Mouse (Mus musculus) midbrain, embryonic 14.5 days (tissue): ENCODE results near the gene Sec22c. TPM values are rescaled to one million over a fixed set of nuclear protein-coding genes. Genes with fewer than 3 reads are reported as not detected.
A peak's percentile ranks its signal among the peaks of the same experiment; 100 is the strongest.

Experiments
- ATAC-seq: fragments of 200-750 bp; cut with Nextera tagmentation; 2 replicates; pipeline ENCODE4 v1.8.0; 2017; ENCODE audit warnings: moderate number of reproducible peaks, moderate library complexity; ENCODE audit not compliant: low FRiP score, low TSS enrichment
- DNase-seq: peaks from one replicate; pipeline ENCODE4 v3.0.0-alpha.2; 2015
- H3K27ac ChIP-seq: fragments of 300-500 bp; sonication (generic); replicated peaks from 2 replicates; pipeline ENCODE4 v1.5.1; 2014; ENCODE audit warnings: mild to moderate bottlenecking, low read depth, low read length, moderate library complexity
- H3K27me3 ChIP-seq: fragments of 300-500 bp; sonication (generic); 2 replicates; pipeline ENCODE4 v1.6.1; 2014; ENCODE audit warnings: low read length, control low read depth, mixed read lengths; ENCODE audit not compliant: control insufficient read depth, insufficient read depth
- H3K36me3 ChIP-seq: fragments of 300-500 bp; sonication (generic); 2 replicates; pipeline ENCODE4 v1.6.1; 2014; ENCODE audit warnings: low read length, control low read depth; ENCODE audit not compliant: control insufficient read depth, insufficient read depth
- H3K4me1 ChIP-seq: fragments of 300-500 bp; sonication (generic); 2 replicates; pipeline ENCODE4 v1.6.1; 2014; ENCODE audit warnings: mild to moderate bottlenecking, antibody characterized with exemption, low read length, control low read depth; ENCODE audit not compliant: control insufficient read depth, insufficient read depth
- H3K4me2 ChIP-seq: fragments of 300-500 bp; sonication (generic); 2 replicates; pipeline ENCODE4 v1.6.1; 2014; ENCODE audit warnings: mild to moderate bottlenecking, low read length, moderate library complexity
- H3K4me3 ChIP-seq: fragments of 300-500 bp; sonication (generic); replicated peaks from 2 replicates; pipeline ENCODE4 v1.5.1; 2014; ENCODE audit warnings: low read depth, low read length
- H3K9ac ChIP-seq: fragments of 300-500 bp; sonication (generic); replicated peaks from 2 replicates; pipeline ENCODE4 v1.6.1; 2014; ENCODE audit warnings: mild to moderate bottlenecking, low read length, moderate library complexity
- H3K9me3 ChIP-seq: fragments of 300-500 bp; sonication (generic); 2 replicates; pipeline ENCODE4 v1.6.1; 2016; ENCODE audit warnings: low read length, control low read depth, mixed read lengths; ENCODE audit not compliant: control insufficient read depth
- WGBS: fragments of 180-500 bp; shearing (Covaris S2); extraction: QIAGEN DNeasy Blood & Tissue Kit; methylation state at CpG from one replicate; pipeline ENCODE4 v1.1.7; 2014; 5-methylcytosine and 5-hydroxymethylcytosine counted together
- polyA plus RNA-seq: library from polyadenylated mRNA; unstranded; fragments of >200 nt; fragmentation: Nextera tagmentation; extraction: Ambion mirVana; gene quantifications from 2 replicates; pipeline ENCODE4 v1.2.1, GENCODE M21; 2014

Sec22c gene
- polyA plus RNA-seq, 1 experiment from 2014 or later = 27.7 TPM

DNA sequence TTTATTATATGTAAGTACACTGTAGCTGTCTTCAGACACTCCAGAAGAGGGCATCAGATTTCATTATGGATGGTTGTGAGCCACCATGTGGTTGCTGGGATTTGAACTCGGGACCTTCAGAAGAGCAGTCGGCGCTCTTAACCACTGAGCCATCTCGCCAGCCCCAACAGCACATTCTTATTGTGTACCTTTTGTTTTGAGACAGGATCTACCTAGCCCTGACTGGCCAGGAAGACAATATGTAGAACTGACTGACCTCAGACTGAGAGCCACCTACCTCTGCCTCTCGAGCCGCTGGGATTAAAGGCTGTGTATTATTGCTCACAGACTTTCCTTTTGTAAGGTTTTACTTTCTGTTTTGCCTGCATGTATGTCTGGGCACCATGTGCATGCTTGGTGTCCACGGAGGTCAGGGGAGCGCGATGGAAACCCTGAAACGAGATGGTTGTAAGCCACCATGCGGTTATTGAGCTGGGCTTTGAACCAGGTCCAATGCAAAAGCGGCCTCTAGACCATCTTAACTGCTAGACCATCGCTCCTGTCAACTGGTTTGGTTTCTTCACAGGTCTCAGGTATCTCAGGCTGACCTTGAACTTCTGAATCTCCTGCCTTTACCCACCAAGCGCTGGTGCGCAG, 12.9 kb upstream of the Sec22c start:
- Histone ChIP-seq H3K27ac (peak overlapping the region; percentile 96), H3K9me3 (no peaks in the 10 kb centered on the region), H3K27me3 (no peaks in the 10 kb centered on the region), H3K9ac (peak overlapping the region; percentile 77), H3K4me3 (peak overlapping the region; percentile 92), H3K4me1 (peaks cover 9% of the 10 kb centered on the region), H3K36me3 (peaks cover 4% of the 10 kb centered on the region), H3K4me2 (peak overlapping the region; percentile 77)
- no peak for DNase-seq
- no peak; the same call in 1 of the 2 replicates for ATAC-seq
- 71% methylated on average over 15 of the region's 15 CpGs for WGBS

DNA sequence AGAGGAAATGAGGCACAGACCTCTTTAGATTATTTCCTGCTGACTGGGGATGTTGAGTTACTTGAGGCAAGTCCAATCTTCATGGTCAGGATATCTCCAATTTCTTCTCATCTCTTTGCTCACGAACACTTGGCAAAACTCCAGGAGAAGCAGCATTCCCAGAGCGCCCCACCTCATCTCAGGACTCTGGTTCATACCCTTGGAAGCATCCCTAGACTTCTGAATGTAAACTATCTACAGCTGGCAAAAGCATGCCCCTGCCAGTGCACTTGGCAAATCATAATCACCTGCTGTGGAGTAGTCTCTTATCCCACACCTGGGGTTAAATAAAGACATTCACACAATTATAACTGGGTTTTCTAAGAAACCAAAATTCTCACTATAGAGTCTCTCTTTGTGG, 11.8 kb upstream of the Sec22c start:
- H3K9me3 ChIP-seq = no peaks in the 10 kb centered on the region
- WGBS = 91% methylated on average over 2 of the region's 2 CpGs
- no peak overlapping the region for H3K27ac ChIP-seq
- H3K9ac ChIP-seq = no peak overlapping the region
- H3K4me3 ChIP-seq = no peak overlapping the region
- peaks cover 14% of the 10 kb centered on the region for H3K36me3 ChIP-seq
- H3K4me1 ChIP-seq = peaks cover 9% of the 10 kb centered on the region
- no peaks in the 10 kb centered on the region for H3K27me3 ChIP-seq
- DNase-seq = no peak
- ATAC-seq = no peak
- no peak overlapping the region for H3K4me2 ChIP-seq

DNA sequence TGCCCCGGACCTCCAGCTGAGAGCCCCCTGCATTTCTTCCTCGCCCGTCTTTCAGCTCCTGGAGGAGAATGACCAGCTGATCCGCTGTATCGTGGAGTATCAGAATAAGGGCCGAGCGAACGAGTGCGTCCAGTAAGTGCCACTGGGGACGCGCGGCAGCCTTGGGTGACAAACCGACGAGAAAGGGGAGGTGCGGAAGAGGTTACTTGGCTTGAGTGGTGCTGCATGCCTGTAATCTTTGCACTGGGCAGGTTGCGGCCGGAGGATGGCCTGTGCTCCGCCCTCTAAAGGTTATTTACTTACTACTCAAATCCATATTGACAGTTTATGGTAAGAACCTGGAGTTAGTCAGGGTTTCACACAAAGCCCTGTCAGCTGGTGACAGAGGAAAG, 5.3 kb upstream of the Sec22c start:
- Histone ChIP-seq H3K4me2 (peak overlapping the region; percentile 87), H3K4me3 (peak overlapping the region; percentile 92), H3K9me3 (no peaks in the 10 kb centered on the region), H3K9ac (peak overlapping the region; percentile 93), H3K36me3 (peaks cover 14% of the 10 kb centered on the region), H3K4me1 (peaks cover 11% of the 10 kb centered on the region), H3K27ac (peak overlapping the region; percentile 90), H3K27me3 (no peaks in the 10 kb centered on the region)
- no peak for DNase-seq
- WGBS = 0% methylated on average over 18 of the region's 18 CpGs
- ATAC-seq = peak; percentile 25

DNA sequence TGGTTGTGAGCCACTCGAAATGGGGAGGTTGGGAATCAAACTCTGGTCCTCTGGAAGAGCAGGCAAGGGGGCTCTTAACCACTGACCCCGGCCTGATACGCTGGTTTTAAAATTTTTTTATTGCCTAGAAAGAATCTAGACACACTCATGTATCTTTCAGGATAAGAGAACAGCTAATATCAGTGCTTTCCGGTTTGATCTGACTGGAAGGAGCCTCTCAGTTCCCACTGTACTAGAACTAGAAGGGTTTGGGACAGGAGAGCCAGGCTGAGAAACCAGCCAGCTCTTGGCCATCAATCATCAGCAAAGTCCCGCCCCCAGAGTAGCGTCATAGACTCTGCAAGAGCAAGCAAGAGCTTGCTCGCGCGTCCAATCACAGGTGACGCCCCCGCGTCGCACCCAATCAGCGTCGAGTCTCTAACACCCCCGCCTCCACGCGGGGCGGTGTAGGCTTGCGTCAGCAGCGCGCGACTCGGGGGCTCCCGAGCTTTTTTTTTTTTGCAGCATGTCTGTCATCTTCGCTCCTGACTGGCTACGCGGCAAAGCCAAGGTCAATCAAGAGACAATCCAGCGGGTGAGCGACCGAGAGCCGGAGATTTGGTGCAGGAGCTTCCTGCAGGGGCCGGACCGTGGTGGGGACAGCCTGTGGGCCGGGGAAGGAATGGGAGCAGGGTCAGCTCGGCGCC, 4.8 kb upstream of the Sec22c start, which contains the start of gene Ss18l2:
Ss18l2 (plus strand) TSS at position 432 of the 686 bp plus-strand sequence.
- Histone ChIP-seq H3K4me2 (peak within 1 kb of the TSS; percentile 87), H3K9ac (peak within 1 kb of the TSS; percentile 93), H3K9me3 (no peaks in the 10 kb centered on the region), H3K4me3 (peak within 1 kb of the TSS; percentile 92), H3K27me3 (no peaks in the 10 kb centered on the region), H3K4me1 (peaks cover 16% of the 10 kb centered on the region), H3K36me3 (peaks cover 14% of the 10 kb centered on the region), H3K27ac (peak within 1 kb of the TSS; percentile 90)
- ATAC-seq (peak; percentile 100), DNase-seq (peak; percentile 100)
- WGBS = 4% methylated on average over 37 of the region's 37 CpGs

DNA sequence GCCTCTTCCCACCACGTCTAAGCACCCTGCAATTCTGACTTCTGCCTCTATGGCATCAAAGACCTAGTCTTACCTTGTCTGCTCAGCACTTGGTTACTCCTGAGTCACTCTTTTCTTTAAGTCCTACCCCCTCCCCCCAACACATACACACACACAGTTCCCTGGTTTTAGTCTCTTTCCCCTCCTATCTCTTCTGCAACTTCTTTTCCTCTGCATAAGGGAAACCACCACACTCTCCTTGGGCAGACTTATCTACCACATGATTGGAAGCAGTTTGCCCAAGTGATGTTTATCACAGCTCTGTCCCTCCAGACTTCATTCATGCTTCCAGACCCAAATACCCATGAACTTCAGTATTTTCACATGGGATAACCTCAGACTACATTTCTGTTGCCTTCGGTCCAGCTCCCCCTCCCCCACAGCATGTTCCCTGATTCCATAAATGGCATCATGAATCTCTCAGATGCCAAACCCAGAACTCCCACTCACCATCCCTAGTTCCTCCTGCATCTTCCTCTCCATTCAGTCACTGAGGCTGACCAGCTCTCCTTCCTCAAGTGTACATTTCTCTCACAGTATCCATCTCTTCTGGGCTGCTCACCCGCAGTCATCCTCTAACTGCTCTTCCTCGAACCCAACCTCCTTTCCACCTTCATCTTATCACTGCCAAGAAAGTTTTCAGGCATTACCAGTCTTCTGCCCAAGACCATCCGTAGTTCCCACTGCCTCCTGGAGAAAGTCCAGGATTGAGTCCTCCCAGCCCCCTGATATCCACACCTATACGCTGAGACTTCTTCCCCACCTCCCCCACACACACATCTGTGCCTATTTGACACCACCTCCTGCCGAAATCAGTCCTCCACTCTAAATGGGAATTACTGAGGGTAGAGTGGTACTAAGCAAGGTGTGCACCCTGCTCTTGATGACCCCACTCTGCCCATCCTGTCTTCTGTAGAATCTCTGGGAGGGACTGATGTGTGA, 3.5 kb upstream of the Sec22c start:
- H3K4me2 ChIP-seq = no peak overlapping the region
- DNase-seq = no peak
- 67% methylated on average over 7 of the region's 7 CpGs for WGBS

DNA sequence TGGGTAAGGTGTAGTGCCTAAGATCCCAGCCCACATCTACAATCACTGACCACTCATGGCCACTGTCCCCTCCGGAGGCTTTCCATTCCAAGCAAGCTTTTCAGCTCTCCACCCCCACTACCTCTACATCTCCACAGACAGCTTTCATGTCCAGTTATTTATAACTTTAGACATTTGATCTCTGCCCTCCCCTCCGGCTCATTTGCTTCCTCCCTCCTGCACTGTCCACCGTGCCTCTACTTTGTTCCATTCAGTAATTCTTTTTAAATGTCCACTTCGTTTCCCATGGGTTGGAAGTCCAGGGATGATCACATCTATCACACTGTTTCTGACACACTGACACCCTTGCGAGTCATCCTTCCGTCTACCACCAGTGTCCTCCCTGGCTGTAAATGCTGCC, 2.5 kb upstream of the Sec22c start:
- H3K4me3 ChIP-seq = no peak overlapping the region
- no peaks in the 10 kb centered on the region for H3K9me3 ChIP-seq
- WGBS = 76% methylated on average over 6 of the region's 6 CpGs
- DNase-seq = no peak
- peaks cover 24% of the 10 kb centered on the region for H3K4me1 ChIP-seq
- H3K27me3 ChIP-seq = no peaks in the 10 kb centered on the region
- H3K9ac ChIP-seq = no peak overlapping the region
- H3K36me3 ChIP-seq = peaks cover 6% of the 10 kb centered on the region
- no peak overlapping the region for H3K4me2 ChIP-seq
- ATAC-seq = no peak
- H3K27ac ChIP-seq = no peak overlapping the region

More for the DNA sequence above, 3.5 kb upstream of the Sec22c start:
- no peak overlapping the region for H3K27ac ChIP-seq
- peaks cover 22% of the 10 kb centered on the region for H3K4me1 ChIP-seq
- no peaks in the 10 kb centered on the region for H3K9me3 ChIP-seq
- ATAC-seq = no peak
- H3K27me3 ChIP-seq = no peaks in the 10 kb centered on the region
- no peak overlapping the region for H3K9ac ChIP-seq
- H3K36me3 ChIP-seq = peaks cover 14% of the 10 kb centered on the region
- H3K4me3 ChIP-seq = no peak overlapping the region

DNA sequence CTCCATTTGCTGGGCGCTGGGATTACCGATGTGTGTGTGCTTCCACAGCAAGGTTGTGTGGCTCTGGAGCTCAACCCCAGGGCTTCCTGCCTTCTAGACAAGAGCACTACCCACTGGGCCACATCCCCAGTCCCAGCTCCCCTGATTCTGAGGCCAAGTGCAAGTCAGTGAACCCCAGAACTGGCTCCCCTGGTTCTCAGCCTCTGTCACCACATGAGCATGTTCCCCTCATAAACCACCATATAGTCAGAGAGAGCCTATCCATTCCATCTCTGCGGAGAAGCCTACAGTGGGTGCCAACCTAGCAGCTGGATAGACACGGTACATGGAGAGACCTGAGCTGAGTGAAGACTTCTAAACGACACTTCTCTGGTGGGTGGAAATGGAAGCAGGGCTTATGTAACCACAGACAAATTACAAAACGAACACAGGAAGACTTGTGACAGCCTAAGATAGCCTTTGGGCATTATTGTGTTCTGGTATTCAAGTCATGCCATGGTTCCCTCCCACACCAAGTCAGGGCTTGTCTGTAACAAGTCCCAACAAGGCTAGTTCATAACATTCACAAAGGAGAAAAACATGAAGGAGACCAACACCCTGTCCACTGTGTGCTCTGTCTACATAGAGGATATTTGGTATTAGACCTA, 862 bp upstream of the Sec22c start:
- H3K4me2 ChIP-seq = no peak overlapping the region
- H3K36me3 ChIP-seq = no peaks in the 10 kb centered on the region
- no peaks in the 10 kb centered on the region for H3K9me3 ChIP-seq
- H3K27me3 ChIP-seq = no peaks in the 10 kb centered on the region
- peaks cover 19% of the 10 kb centered on the region for H3K4me1 ChIP-seq
- ATAC-seq (no peak), DNase-seq (no peak)
- no peak overlapping the region for H3K4me3 ChIP-seq
- H3K9ac ChIP-seq = no peak overlapping the region
- no peak overlapping the region for H3K27ac ChIP-seq
- 81% methylated on average over 6 of the region's 6 CpGs for WGBS

DNA sequence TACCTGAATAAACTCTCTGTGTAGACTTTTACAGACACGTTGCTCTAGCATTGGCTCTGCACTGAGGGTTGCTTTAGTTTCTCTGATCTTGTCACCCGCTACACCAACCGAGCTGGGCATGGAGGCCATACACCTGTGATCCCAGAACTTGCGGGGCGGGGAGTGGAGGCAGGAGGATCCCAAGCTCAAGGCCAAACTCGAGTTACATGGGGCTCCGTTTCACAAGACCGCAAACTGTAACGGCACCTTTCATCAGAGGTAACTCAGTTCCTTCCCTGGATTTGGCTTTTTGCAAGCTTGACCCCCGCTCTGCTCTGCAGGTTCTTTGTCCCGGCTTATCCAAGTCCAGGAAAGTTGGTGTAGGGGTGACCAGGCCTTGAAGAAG, 1.0 kb downstream of the Sec22c start:
- no peak for ATAC-seq
- no peak overlapping the region for H3K27ac ChIP-seq

More for the DNA sequence above, 1.0 kb downstream of the Sec22c start:
- H3K27me3 ChIP-seq = no peaks in the 10 kb centered on the region
- DNase-seq = no peak
- peak overlapping the region; percentile 82 for H3K9ac ChIP-seq
- peaks cover 8% of the 10 kb centered on the region for H3K36me3 ChIP-seq
- H3K4me3 ChIP-seq = peak overlapping the region; percentile 78
- peaks cover 14% of the 10 kb centered on the region for H3K4me1 ChIP-seq
- no peaks in the 10 kb centered on the region for H3K9me3 ChIP-seq
- peak overlapping the region; percentile 97 for H3K4me2 ChIP-seq
- WGBS = 36% methylated on average over 11 of the region's 11 CpGs
